Mouse (Mus musculus): ENCODE data around the gene Rgs9.

The Rgs9 gene

GRCm38 (mm10) chr11:109237796-109238195 is 60.1 kb downstream of the Rgs9 start:
- DNase-seq: no peak

- DNase-seq: no peak
These were observed 64.3 kb downstream of the Rgs9 start for GRCm38 (mm10) chr11:109233627-109234026.

GRCm38 (mm10) chr11:109232811-109233210 is 65.1 kb downstream of the Rgs9 start:
- DNase-seq: no peak

GRCm38 (mm10) chr11:109227139-109227538 is 70.8 kb downstream of the Rgs9 start:
- DNase-seq: no peak

GRCm38 (mm10) chr11:109221209-109222007 is 76.5 kb downstream of the Rgs9 start:
- DNase-seq: peak; percentile 46

- no peak for DNase-seq
These were observed 79.1 kb downstream of the Rgs9 start for GRCm38 (mm10) chr11:109218722-109219430.

GRCm38 (mm10) chr11:109217827-109218536 is 79.9 kb downstream of the Rgs9 start:
- DNase-seq: no peak

GRCm38 (mm10) chr11:109210772-109211171 is 87.2 kb downstream of the Rgs9 start:
- peak; percentile 38 for DNase-seq

- DNase-seq: no peak
These were observed 87.6 kb downstream of the Rgs9 start for GRCm38 (mm10) chr11:109210341-109210740.

- no peak for DNase-seq
These were observed 91.2 kb downstream of the Rgs9 start for GRCm38 (mm10) chr11:109206732-109207131.

- no peak for DNase-seq
These were observed 91.9 kb downstream of the Rgs9 start for GRCm38 (mm10) chr11:109206028-109206427.

GRCm38 (mm10) chr11:109199612-109200293 is 98.2 kb downstream of the Rgs9 start:
- peak; percentile 22 for DNase-seq

GRCm38 (mm10) chr11:109192673-109193557 is 105.0 kb downstream of the Rgs9 start:
- peak; percentile 86 for DNase-seq

GRCm38 (mm10) chr11:109188235-109188634 is 109.7 kb downstream of the Rgs9 start:
- no peak for DNase-seq

- DNase-seq: no peak
These were observed 110.2 kb downstream of the Rgs9 start for GRCm38 (mm10) chr11:109187631-109188184.

- DNase-seq: no peak
These were observed 116.8 kb downstream of the Rgs9 start for GRCm38 (mm10) chr11:109181118-109181517.

- DNase-seq: peak; percentile 84
These were observed 117.6 kb downstream of the Rgs9 start for GRCm38 (mm10) chr11:109180290-109180689.

- peak; percentile 67 for DNase-seq
These were observed 119.0 kb downstream of the Rgs9 start for GRCm38 (mm10) chr11:109178788-109179518.

GRCm38 (mm10) chr11:109175376-109175969 is 122.5 kb downstream of the Rgs9 start:
- DNase-seq: peak; percentile 81

All from lung, postnatal 36 days (tissue).